Mouse (Mus musculus): ENCODE results near the gene Gapt. TPM values are rescaled to one million over a fixed set of nuclear protein-coding genes. Genes with fewer than 3 reads are reported as not detected.

Gene Gapt
- polyA plus RNA-seq, 1 experiment: 0.86 TPM

DNA sequence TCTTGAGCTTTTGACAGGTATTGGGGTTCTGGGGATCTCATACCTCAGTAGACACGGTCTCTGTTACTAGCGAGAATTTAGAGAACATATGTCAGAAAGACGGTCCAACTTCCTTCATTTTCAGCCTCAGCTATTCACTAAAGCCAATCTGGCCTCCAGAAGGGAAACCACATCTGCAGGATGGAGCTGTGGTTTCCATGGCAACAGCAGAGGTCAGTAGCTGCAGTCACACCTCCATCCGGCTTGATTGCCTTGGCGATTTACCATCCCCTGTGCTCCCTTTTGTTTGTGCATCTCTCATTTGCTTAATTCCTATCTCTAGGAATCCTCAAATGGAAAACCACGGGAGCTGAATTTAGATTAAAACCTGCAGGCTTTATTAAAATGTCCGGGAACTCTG, 10.3 kb downstream of the Gapt start:
- DNase-seq (ENCODE audit: low read depth): no peak

DNA sequence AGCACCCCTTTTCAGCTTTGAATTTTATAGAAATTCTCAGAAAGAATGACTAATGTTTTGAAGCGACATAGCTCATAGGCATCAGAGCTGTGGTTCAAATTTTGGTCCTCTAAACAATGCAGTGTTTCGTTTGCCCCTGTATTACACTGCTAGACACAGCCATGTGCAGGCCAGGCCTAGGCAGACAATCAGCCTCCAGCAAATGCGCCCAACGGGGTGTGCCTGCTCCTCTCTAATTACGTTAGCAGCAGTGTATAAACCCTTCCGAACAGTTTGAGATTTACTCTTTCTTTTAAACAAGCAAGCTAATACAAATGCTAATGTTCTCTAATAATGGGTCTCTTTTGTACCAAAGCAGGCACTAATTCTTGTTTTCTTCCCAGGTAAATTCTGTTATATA, 14.4 kb downstream of the Gapt start:
- no peak for DNase-seq (ENCODE audit: low read depth)

DNA sequence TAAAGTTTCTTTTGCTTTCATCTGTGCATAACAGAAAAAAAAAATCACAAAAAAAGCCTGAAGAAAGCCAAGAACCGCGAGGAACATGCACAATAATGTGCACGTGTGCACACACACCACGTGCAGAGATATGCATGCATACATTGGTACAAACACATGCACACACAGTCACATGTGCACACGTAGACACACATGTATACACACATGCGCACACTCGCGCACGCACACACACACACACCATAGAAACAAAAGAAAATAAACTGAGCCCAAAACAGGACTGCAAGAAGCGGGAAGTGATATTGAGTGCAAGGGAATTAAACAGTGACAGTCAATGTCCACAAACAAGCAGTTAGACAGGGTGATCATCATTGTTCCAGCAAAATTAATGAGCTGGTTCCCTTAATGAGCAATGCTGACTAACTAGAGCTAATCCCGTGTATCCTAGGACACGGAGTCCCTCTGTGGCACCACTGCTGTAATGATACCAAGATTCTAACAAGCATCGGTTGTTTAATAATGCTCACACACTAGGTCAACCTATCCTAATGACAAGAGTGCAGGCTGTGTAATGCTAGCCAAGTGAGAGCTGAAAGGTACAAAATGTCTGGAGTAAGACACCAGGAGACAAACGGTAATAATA, 23.9 kb downstream of the Gapt start:
- DNase-seq (ENCODE audit: low read depth): no peak

- no peak for DNase-seq (ENCODE audit: low read depth)
These were observed 38.3 kb downstream of the Gapt start for GRCm38 (mm10) chr13:110318746-110319145.

- no peak for DNase-seq (ENCODE audit: low read depth)
These were observed 49.8 kb downstream of the Gapt start for GRCm38 (mm10) chr13:110307188-110307587.

Other genes with a start within 250 kb of the Gapt start
- gene Rab3c, start 76.2 kb downstream of the Gapt start, polyA plus RNA-seq (2012; rRNA removed): 0.56 and 1.6 TPM in 2 replicates
- 9.9 and 10.7 TPM in 2 replicates for gene Plk2, start 37.8 kb upstream of the Gapt start, polyA plus RNA-seq (2012; rRNA removed)